Mouse (Mus musculus) left cerebral cortex, adult 8-10 months (tissue): ENCODE results near the gene Pdgfc. TPM values are rescaled to one million over a fixed set of nuclear protein-coding genes. Genes with fewer than 3 reads are reported as not detected.

Experiments
- DNase-seq, 2 experiments: peaks; one replicate each; pipeline ENCODE4 v3.0.0; 2022; ENCODE audit warnings: low spot score in 2 of 2
- total RNA-seq, 4 experiments: library from RNA; stranded (reverse); gene quantifications; 2 replicates each; pipeline ENCODE4 v1.2.4; 2022

The Pdgfc gene
- total RNA-seq, 4 experiments from 2014 or later, result 6.6 to 8.0 (median 7.4) TPM

- peak in 1 of 2 experiments; percentile 17 for DNase-seq
Observed at GRCm38 (mm10) chr3:81149109-81149521, 112.9 kb downstream of the Pdgfc start.

GRCm38 (mm10) chr3:81150228-81150627, 114.0 kb downstream of the Pdgfc start:
- DNase-seq, result no peak

- DNase-seq, result no peak
Observed at GRCm38 (mm10) chr3:81154420-81154819, 118.2 kb downstream of the Pdgfc start.

GRCm38 (mm10) chr3:81160457-81161165, 124.4 kb downstream of the Pdgfc start:
- no peak for DNase-seq

- no peak for DNase-seq
Observed at GRCm38 (mm10) chr3:81162129-81162528, 125.9 kb downstream of the Pdgfc start.

GRCm38 (mm10) chr3:81164091-81164490, 127.9 kb downstream of the Pdgfc start:
- no peak for DNase-seq

GRCm38 (mm10) chr3:81170073-81170809, 134.0 kb downstream of the Pdgfc start:
- no peak for DNase-seq

GRCm38 (mm10) chr3:81174832-81175231, 138.6 kb downstream of the Pdgfc start:
- DNase-seq, result no peak

- no peak for DNase-seq
Observed at GRCm38 (mm10) chr3:81181319-81182013, 145.2 kb downstream of the Pdgfc start.

GRCm38 (mm10) chr3:81196937-81197336, 160.7 kb downstream of the Pdgfc start:
- DNase-seq, result no peak

- DNase-seq, result no peak
Observed at GRCm38 (mm10) chr3:81197644-81198043, 161.4 kb downstream of the Pdgfc start.

- no peak for DNase-seq
Observed at GRCm38 (mm10) chr3:81200647-81201046, 164.4 kb downstream of the Pdgfc start.

GRCm38 (mm10) chr3:81205201-81205600, 169.0 kb downstream of the Pdgfc start:
- no peak for DNase-seq

- DNase-seq, result no peak
Observed at GRCm38 (mm10) chr3:81208246-81208645, 172.0 kb downstream of the Pdgfc start.

- no peak for DNase-seq
Observed at GRCm38 (mm10) chr3:81211147-81211546, 174.9 kb downstream of the Pdgfc start.

GRCm38 (mm10) chr3:81211666-81212065, 175.4 kb downstream of the Pdgfc start:
- DNase-seq, result no peak

- DNase-seq, result no peak
Observed at GRCm38 (mm10) chr3:81215547-81216118, 179.4 kb downstream of the Pdgfc start.

GRCm38 (mm10) chr3:81221682-81222081, 185.5 kb downstream of the Pdgfc start:
- no peak for DNase-seq

GRCm38 (mm10) chr3:81228344-81228743, 192.1 kb downstream of the Pdgfc start:
- no peak for DNase-seq

GRCm38 (mm10) chr3:81242697-81243590, 206.7 kb downstream of the Pdgfc start:
- no peak for DNase-seq

GRCm38 (mm10) chr3:81243591-81243990, 207.4 kb downstream of the Pdgfc start:
- no peak for DNase-seq
